Mouse (Mus musculus) heart, postnatal 0 days (tissue): ENCODE measurements around the gene Spag6l. TPM values are rescaled to one million over a fixed set of nuclear protein-coding genes. Genes with fewer than 3 reads are reported as not detected.

Source experiments
- ATAC-seq: fragments of 200-750 bp; cut with Nextera tagmentation; 2 replicates; pipeline ENCODE4 v1.8.0; 2017; ENCODE audit warnings: low read depth, moderate number of reproducible peaks, moderate library complexity; ENCODE audit not compliant: insufficient read depth
- DNase-seq: peaks from one replicate; pipeline ENCODE4 v3.0.0-alpha.2; 2016; ENCODE audit warnings: low spot score
- H3K27ac ChIP-seq: fragments of 300-500 bp; sonication (generic); 2 replicates; pipeline ENCODE4 v1.5.1; 2014; ENCODE audit warnings: low read depth, mild to moderate bottlenecking
- H3K27me3 ChIP-seq: fragments of 300-500 bp; sonication (generic); 2 replicates; pipeline ENCODE4 v1.6.1; 2014; ENCODE audit warnings: low read length, mixed read lengths; ENCODE audit not compliant: control insufficient read depth, insufficient read depth
- H3K36me3 ChIP-seq: fragments of 300-500 bp; sonication (generic); replicated peaks from 2 replicates; pipeline ENCODE4 v1.6.1; 2014; ENCODE audit warnings: low read length, mixed read lengths; ENCODE audit not compliant: control insufficient read depth, insufficient read depth
- H3K4me1 ChIP-seq: fragments of 300-500 bp; sonication (generic); 2 replicates; pipeline ENCODE4 v1.6.1; 2014; ENCODE audit warnings: antibody characterized with exemption; ENCODE audit not compliant: control insufficient read depth, insufficient read depth
- H3K4me2 ChIP-seq: fragments of 300-500 bp; sonication (generic); 2 replicates; pipeline ENCODE4 v1.6.1; 2014; ENCODE audit warnings: low read depth, mild to moderate bottlenecking, low read length, moderate library complexity
- H3K4me3 ChIP-seq: fragments of 300-500 bp; sonication (generic); 2 replicates; pipeline ENCODE4 v1.5.1; 2014; ENCODE audit warnings: low read depth, low read length
- H3K9ac ChIP-seq: fragments of 300-500 bp; sonication (generic); replicated peaks from 2 replicates; pipeline ENCODE4 v1.6.1; 2014; ENCODE audit warnings: low read depth, low read length, mixed read lengths
- H3K9me3 ChIP-seq: fragments of 300-500 bp; sonication (generic); replicated peaks from 2 replicates; pipeline ENCODE4 v1.6.1; 2016; ENCODE audit warnings: low read length; ENCODE audit not compliant: control insufficient read depth
- CTCF ChIP-seq: IDR thresholded peaks from 2 replicates; pipeline ENCODE4 v1.5.1; 2016; ENCODE audit warnings: antibody characterized with exemption, control low read depth, low read depth
- EP300 ChIP-seq: IDR thresholded peaks from 2 replicates; pipeline ENCODE4 v1.6.1; 2016; ENCODE audit warnings: antibody characterized with exemption, low read depth
- WGBS: fragments of 180-500 bp; shearing (Covaris S2); extraction: QIAGEN DNeasy Blood & Tissue Kit; methylation state at CpG from one replicate; pipeline ENCODE4 v1.1.7; 2014; 5-methylcytosine and 5-hydroxymethylcytosine counted together
- polyA plus RNA-seq: library from polyadenylated mRNA; unstranded; fragments of >200 nt; fragmentation: Nextera tagmentation; extraction: Ambion mirVana; gene quantifications from 2 replicates; pipeline ENCODE4 v1.2.1, GENCODE M21; 2015
- total RNA-seq: library from RNA; depleted of rRNA; stranded (reverse); fragments of >200 nt; gene quantifications from 2 replicates; pipeline ENCODE4 v1.2.3, GENCODE M21; 2014; ENCODE audit warnings: low replicate concordance

Gene Spag6l
- total and polyA plus RNA-seq, 2 experiments from 2014 or later = 0.11 TPM; not detected in 1

DNA sequence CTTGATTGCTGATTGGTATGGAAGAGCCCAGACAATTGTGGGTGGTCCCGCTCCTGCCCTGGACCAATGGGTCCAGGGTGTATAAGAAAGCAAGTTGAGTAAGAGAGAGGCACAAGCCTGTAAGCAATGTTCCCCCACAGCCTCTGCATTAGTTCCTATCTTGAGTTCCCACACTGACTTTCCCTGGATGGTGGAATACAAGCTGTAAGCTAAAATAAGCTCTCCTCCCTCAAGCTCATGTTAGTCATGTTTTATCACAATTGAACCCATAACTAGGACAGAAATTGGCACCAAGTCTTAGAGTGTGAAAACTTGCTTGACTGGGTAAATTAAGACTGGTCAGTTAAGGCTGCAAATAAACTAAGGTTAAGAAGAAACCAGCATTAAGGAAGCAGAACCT lies 26.3 kb upstream of the Spag6l start:
- Histone ChIP-seq H3K9ac (no peak overlapping the region), H3K36me3 (no peaks in the 10 kb centered on the region), H3K27ac (no peak overlapping the region), H3K4me1 (no peaks in the 10 kb centered on the region), H3K4me2 (no peak overlapping the region), H3K9me3 (no peaks in the 10 kb centered on the region), H3K27me3 (no peaks in the 10 kb centered on the region), H3K4me3 (no peak overlapping the region)
- 93% methylated on average over 1 of the region's 1 CpGs for WGBS
- DNase-seq = no peak
- TF ChIP-seq CTCF (no peak), EP300 (no peak)
- ATAC-seq = no peak

DNA sequence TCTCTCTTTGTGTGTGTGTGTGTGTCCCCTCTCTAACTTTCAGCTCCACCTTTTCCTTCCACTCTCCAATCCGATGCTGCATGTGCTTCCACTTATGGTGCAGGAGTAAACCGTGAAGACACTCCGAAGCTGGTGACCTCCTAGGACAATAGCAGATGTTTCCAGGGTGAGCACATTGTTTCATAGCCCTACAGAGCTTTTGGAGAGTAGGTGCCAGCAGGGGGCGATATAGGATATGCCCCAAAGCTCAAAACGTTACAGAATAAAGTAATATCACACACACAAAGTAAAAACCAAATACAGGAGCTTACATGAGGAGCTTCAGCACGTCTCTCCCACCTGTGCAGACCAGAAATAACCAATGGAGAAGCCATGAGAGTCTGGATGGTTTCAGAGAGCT lies 25.6 kb upstream of the Spag6l start:
- TF ChIP-seq CTCF = peak; percentile 58
- no peak for TF ChIP-seq EP300
- ATAC-seq (no peak), DNase-seq (peak; percentile 44)
- 18% methylated on average over 6 of the region's 6 CpGs for WGBS
- H3K9me3 ChIP-seq = no peaks in the 10 kb centered on the region
- H3K27me3 ChIP-seq = no peaks in the 10 kb centered on the region
- H3K4me1 ChIP-seq = no peaks in the 10 kb centered on the region
- no peak overlapping the region for H3K4me3 ChIP-seq
- H3K4me2 ChIP-seq = no peak overlapping the region
- no peak overlapping the region for H3K9ac ChIP-seq
- no peaks in the 10 kb centered on the region for H3K36me3 ChIP-seq
- H3K27ac ChIP-seq = no peak overlapping the region

GRCm38 (mm10) chr16:16852411-16852810 lies 23.2 kb upstream of the Spag6l start:
- H3K4me1 ChIP-seq = no peaks in the 10 kb centered on the region
- no peak overlapping the region for H3K9ac ChIP-seq
- H3K4me3 ChIP-seq = no peak overlapping the region
- TF ChIP-seq EP300 (no peak), CTCF (no peak)
- H3K27ac ChIP-seq = no peak overlapping the region
- WGBS = 72% methylated on average over 3 of the region's 3 CpGs
- H3K27me3 ChIP-seq = no peaks in the 10 kb centered on the region
- DNase-seq (no peak), ATAC-seq (no peak)
- no peaks in the 10 kb centered on the region for H3K36me3 ChIP-seq
- no peak overlapping the region for H3K4me2 ChIP-seq
- no peaks in the 10 kb centered on the region for H3K9me3 ChIP-seq

DNA sequence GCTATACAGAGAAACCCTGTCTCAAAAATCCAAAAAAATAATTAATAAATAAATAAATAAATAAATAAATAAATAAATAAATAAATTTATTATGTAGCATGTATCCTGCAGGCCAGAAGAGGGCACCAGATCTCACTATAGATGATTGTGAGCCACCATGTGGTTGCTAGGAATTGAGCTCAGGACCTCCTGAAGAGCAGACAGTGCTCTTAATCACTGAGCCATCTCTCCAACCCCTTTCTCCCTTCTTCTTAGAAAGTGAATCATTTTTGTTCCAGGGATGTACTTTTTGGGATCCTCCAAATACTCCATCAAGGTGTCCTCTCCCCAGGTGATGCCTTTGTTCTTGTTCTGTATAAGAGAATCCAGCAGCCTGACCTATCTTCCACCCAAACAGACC lies 19.9 kb upstream of the Spag6l start:
- no peaks in the 10 kb centered on the region for H3K4me1 ChIP-seq
- no peak for DNase-seq
- ATAC-seq = no peak
- no peak overlapping the region for H3K9ac ChIP-seq
- H3K4me3 ChIP-seq = no peak overlapping the region
- H3K36me3 ChIP-seq = no peaks in the 10 kb centered on the region
- no peak overlapping the region for H3K27ac ChIP-seq
- no peaks in the 10 kb centered on the region for H3K9me3 ChIP-seq
- H3K4me2 ChIP-seq = no peak overlapping the region
- TF ChIP-seq EP300 = no peak
- no peak for TF ChIP-seq CTCF
- no peaks in the 10 kb centered on the region for H3K27me3 ChIP-seq

DNA sequence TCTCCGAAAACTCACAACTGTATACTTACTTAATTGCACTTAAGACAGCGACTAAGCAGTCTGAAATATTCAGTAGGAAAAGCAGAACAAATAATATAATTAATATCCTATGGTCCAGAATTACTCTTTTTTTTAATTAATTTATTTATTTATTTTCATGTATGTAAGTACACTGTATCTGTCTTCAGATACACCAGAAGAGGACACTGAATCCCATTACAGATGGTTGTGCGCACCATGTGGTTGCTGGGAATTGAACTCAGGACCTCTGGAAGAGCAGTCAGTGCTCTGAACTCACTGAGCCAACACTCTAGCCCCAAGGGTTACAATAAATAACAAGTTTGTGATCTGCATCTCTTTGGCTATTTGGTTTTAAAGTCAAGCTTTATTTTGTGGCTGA lies 415 bp upstream of the Spag6l start:
- Histone ChIP-seq H3K9me3 (no peaks in the 10 kb centered on the region), H3K9ac (no peak overlapping the region), H3K4me1 (peaks cover 7% of the 10 kb centered on the region), H3K4me3 (peak overlapping the region; percentile 52; the same call in 1 of the 2 replicates), H3K27me3 (no peaks in the 10 kb centered on the region), H3K27ac (no peak overlapping the region), H3K36me3 (no peaks in the 10 kb centered on the region), H3K4me2 (no peak overlapping the region; the same call in 1 of the 2 replicates)
- WGBS = 81% methylated on average over 3 of the region's 3 CpGs
- TF ChIP-seq EP300 = no peak
- TF ChIP-seq CTCF = no peak
- DNase-seq (no peak), ATAC-seq (no peak)

DNA sequence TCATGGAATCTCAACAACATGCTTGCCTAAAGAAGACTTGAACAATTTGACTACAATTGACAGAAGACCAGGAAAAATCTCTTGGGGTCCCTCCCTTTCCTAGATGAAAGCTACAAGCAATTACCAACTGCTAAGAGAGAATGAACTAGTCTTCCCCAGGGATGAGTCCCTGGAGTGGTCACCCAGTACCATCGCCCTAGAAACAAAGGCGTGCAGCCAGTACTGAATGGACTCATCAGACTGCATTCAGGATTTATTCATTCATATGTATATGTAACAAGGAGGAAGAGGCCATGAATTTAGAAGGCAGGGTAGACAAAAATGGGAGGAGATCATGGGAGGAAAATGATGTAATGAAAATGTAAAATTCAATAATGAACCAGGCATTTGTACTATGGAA lies 3.0 kb downstream of the Spag6l start:
- TF ChIP-seq EP300 (no peak), CTCF (no peak)
- WGBS = 90% methylated on average over 2 of the region's 2 CpGs

More for the DNA sequence above, 3.0 kb downstream of the Spag6l start:
- Histone ChIP-seq H3K9ac (no peak overlapping the region), H3K4me2 (no peak overlapping the region), H3K36me3 (no peaks in the 10 kb centered on the region), H3K9me3 (no peaks in the 10 kb centered on the region), H3K4me3 (no peak overlapping the region), H3K27ac (no peak overlapping the region), H3K4me1 (peaks cover 7% of the 10 kb centered on the region), H3K27me3 (no peaks in the 10 kb centered on the region)
- DNase-seq (no peak), ATAC-seq (no peak)
